Mouse (Mus musculus) midbrain, embryonic 10.5 days (tissue): ENCODE results near the gene Chpt1. TPM values are rescaled to one million over a fixed set of nuclear protein-coding genes. Genes with fewer than 3 reads are reported as not detected.
"Not testable (repeated sequence)": the region's sequence is repeated elsewhere in the genome, so short reads cannot be mapped to it uniquely, and the experiment has no call there.

ENCODE experiments used
- DNase-seq: peaks from one replicate; pipeline ENCODE4 v3.0.0-alpha.2; 2017; ENCODE audit warnings: low spot score
- H3K27ac ChIP-seq: fragments of 300-500 bp; sonication (generic); replicated peaks from 2 replicates; pipeline ENCODE4 v1.5.1; 2016; ENCODE audit warnings: mild to moderate bottlenecking
- H3K27me3 ChIP-seq: fragments of 300-500 bp; sonication (generic); 2 replicates; pipeline ENCODE4 v1.6.1; 2016; ENCODE audit warnings: low read depth, mild to moderate bottlenecking; ENCODE audit not compliant: poor library complexity, severe bottlenecking
- H3K36me3 ChIP-seq: fragments of 300-500 bp; sonication (generic); 2 replicates; pipeline ENCODE4 v1.6.1; 2016; ENCODE audit warnings: mild to moderate bottlenecking, moderate library complexity
- H3K4me1 ChIP-seq: fragments of 300-500 bp; sonication (generic); 2 replicates; pipeline ENCODE4 v1.6.1; 2016
- H3K4me3 ChIP-seq: fragments of 300-500 bp; sonication (generic); 2 replicates; pipeline ENCODE4 v1.5.1; 2016; ENCODE audit warnings: mild to moderate bottlenecking, moderate library complexity
- H3K9me3 ChIP-seq: fragments of 300-500 bp; sonication (generic); replicated peaks from 2 replicates; pipeline ENCODE4 v1.6.1; 2016; ENCODE audit warnings: mild to moderate bottlenecking
- WGBS: fragments of 180-500 bp; shearing (Covaris S2); methylation state at CpG from one replicate; pipeline ENCODE4 v1.1.7; 2016; 5-methylcytosine and 5-hydroxymethylcytosine counted together
- polyA plus RNA-seq: library from polyadenylated mRNA; unstranded; fragments of >200 nt; fragmentation: Nextera tagmentation; extraction: Ambion mirVana; gene quantifications from 2 replicates; pipeline ENCODE4 v1.2.1, GENCODE M21; 2016

Gene Chpt1
- polyA plus RNA-seq, 1 experiment from 2014 or later = 9.3 TPM

DNA sequence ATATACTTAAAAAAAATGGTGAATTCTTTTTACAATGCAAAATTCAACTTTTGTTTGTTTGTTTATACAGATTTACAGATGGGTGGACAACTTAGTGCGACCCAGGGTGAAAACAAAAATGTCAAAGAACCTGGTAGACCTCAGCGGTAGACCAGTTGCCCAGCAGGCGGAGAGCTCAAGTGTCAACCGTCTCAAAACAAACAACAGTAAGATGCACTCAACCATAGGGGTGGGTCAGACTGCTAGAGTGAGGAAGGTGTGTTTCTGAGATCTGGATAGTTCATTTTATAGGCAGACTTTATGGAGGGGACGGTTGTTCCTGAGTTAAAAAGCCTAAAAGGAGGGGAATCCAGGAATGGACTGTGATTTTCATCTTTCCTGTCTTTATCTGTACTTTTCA is 15.2 kb downstream of the Chpt1 start:
- no peak overlapping the region for H3K27ac ChIP-seq
- no peaks in the 10 kb centered on the region for H3K27me3 ChIP-seq
- no peak overlapping the region for H3K4me3 ChIP-seq
- DNase-seq = no peak
- WGBS = 80% methylated on average over 5 of the region's 5 CpGs
- no peaks in the 10 kb centered on the region for H3K4me1 ChIP-seq
- H3K9me3 ChIP-seq = no peaks in the 10 kb centered on the region
- no peaks in the 10 kb centered on the region for H3K36me3 ChIP-seq

DNA sequence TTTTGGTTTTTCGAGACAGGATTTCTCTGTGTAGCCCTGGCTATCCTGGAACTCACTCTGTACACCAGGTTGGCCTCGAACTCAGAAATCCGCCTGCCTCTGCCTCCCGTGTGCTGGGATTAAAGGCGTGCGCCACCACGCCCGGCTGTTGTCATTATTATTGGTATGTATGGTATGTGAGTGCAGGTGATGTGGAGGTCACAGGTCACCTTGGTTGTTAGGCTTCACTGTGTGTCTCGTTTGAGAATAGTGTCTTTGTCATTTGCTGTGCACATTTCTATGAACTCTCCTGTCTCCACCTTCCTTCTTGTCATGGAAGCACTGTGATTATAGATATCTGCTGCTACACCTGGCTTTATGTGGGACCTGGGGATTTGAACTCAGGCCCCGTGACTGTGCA is 21.0 kb downstream of the Chpt1 start:
- DNase-seq, H3K27me3 ChIP-seq, H3K4me3 ChIP-seq, H3K9me3 ChIP-seq, H3K36me3 ChIP-seq, H3K27ac ChIP-seq, H3K4me1 ChIP-seq: not testable (repeated sequence)
- WGBS = 92% methylated on average over 10 of the region's 10 CpGs

DNA sequence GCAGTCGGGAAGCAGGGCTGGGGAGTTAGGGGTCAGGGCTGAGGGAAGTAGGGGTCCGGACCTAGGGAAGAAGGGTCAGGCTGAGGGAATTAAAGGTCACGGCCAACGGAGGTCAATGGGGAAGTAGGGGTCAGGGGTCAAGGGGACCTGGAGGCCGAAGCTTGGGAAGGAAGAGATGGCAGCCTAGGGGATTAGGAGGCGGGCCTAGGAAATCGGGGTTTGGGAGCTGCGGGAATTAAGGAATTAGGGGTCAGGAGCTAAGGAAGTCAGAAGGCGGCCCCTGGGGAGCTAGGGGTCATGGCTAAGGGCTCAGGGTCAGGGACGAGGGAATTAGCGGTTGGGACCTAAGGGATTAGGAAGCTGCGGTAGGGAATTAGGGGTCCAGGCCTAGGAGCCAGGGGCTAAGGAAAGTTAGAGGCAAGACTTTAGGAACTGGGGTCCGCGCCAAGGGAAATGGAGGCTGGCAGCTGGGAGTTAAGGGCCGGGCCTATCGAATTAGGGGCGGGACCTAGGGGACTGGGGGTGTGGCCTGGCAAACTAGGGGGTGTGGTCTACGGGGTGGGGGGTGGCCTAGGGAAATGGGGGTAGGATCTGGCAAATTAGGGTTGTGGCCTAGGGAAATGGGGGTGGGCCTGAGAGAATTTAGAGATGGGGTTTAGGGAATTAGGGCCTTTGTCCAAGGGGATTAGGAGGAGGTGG is 43.6 kb downstream of the Chpt1 start:
- no peak overlapping the region for H3K4me3 ChIP-seq
- no peaks in the 10 kb centered on the region for H3K27me3 ChIP-seq
- DNase-seq = no peak
- H3K27ac ChIP-seq = no peak overlapping the region
- no peaks in the 10 kb centered on the region for H3K36me3 ChIP-seq
- no peaks in the 10 kb centered on the region for H3K4me1 ChIP-seq
- 64% methylated on average over 18 of the region's 18 CpGs for WGBS
- peaks cover 3% of the 10 kb centered on the region; the same call in 1 of the 2 replicates for H3K9me3 ChIP-seq

DNA sequence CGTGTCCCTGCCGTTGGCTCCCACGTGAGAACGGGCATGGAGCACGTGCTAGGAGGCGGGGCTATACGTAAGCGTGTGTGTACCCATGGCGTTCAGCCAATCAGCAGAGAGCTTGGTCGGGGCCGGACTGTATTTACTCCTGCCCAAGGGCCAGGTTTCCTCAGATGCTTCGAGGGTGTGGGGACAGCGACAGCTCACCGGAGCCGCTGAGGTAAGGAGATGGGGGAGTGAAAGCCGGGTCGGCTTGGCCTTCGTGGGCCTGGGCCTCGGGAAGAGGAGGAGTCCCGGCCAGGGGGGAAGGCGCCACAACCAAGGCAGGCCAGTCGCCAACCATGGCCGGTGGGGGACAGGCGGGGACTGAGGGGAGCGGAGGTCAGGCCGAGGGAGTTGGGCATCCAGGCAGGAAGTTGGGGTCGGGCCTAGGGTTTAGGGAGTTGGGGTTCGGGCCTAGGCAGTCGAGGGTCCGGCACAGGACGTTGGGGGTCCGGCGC is 44.3 kb downstream of the Chpt1 start, which contains the start of gene Sycp3:
Sycp3 (plus strand) TSS at position 68 of the 491 bp plus-strand sequence.
- Histone ChIP-seq H3K27ac (no peak within 1 kb of the TSS), H3K27me3 (no peaks in the 10 kb centered on the region), H3K9me3 (peaks cover 3% of the 10 kb centered on the region; the same call in 1 of the 2 replicates), H3K36me3 (no peaks in the 10 kb centered on the region), H3K4me1 (no peaks in the 10 kb centered on the region), H3K4me3 (no peak within 1 kb of the TSS)
- 83% methylated on average over 33 of the region's 33 CpGs for WGBS
- DNase-seq = no peak

DNA sequence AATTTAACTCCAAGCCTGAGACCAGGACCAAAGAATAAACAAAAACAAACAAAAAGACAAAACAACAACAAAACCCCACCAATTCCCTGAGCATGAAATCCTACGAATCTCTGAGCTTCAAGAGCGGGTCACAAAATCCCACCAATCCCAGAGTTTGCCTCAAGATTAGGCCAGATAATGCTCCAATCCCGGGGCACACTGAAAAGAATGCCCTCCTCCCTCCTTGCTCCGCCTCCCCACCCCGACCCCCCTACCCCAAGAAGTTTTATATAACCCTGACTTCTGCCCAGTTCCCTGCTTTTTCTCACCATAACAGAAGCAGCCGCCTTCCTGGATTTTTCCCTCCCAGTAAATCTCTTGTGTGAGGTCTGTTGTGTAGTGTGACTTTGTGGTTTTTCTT is 46.1 kb downstream of the Chpt1 start:
- H3K27ac ChIP-seq = no peak overlapping the region
- peaks cover 3% of the 10 kb centered on the region; the same call in 1 of the 2 replicates for H3K9me3 ChIP-seq
- no peaks in the 10 kb centered on the region for H3K27me3 ChIP-seq
- WGBS = 48% methylated on average over 6 of the region's 6 CpGs
- H3K36me3 ChIP-seq = no peaks in the 10 kb centered on the region
- H3K4me3 ChIP-seq = no peak overlapping the region
- H3K4me1 ChIP-seq = no peaks in the 10 kb centered on the region
- DNase-seq = no peak

DNA sequence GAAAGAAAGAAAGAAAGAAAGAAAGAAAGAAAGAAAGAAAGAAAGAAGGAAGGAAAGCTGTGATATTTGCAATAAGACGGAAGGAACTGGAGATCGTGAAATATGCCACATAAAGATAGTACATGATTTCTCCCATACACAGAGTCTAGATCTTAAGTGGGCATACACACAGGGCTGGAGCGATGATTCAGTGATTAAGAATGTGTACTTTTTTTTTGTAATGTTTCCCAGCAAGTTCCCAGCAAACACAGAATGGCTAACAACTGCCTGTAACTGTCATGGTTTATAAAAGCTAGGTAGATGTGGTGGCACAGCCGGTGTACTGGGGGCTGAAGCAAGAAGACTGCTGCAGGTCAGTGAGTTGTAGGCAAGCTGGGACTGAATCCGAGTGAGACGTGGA is 51.9 kb downstream of the Chpt1 start:
- WGBS = 83% methylated on average over 6 of the region's 6 CpGs
- no peaks in the 10 kb centered on the region for H3K4me1 ChIP-seq
- no peak for DNase-seq

DNA sequence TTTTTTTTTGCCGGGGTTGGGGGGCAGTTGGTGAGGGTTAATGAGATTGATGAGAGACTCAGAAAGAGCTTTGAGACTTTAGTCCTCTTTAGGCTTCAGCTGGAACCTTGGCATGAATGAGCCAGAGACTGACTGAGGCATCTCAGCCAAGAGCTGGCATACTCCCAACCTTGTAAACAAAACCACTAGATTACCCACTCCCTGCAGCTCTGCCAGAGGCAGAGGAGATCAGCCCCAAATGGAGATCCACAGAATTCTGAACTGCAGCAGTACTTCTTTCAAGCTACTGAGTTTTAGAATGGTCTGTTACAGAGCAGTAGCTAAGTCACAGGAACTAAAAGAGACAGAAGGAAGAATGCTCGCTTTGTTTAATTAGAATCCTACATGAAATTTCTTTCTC is 52.7 kb downstream of the Chpt1 start:
- no peaks in the 10 kb centered on the region for H3K36me3 ChIP-seq

More for the DNA sequence above, 51.9 kb downstream of the Chpt1 start:
- H3K27ac ChIP-seq = no peak overlapping the region
- no peaks in the 10 kb centered on the region for H3K36me3 ChIP-seq
- H3K9me3 ChIP-seq = no peaks in the 10 kb centered on the region
- H3K27me3 ChIP-seq = no peaks in the 10 kb centered on the region
- H3K4me3 ChIP-seq = no peak overlapping the region

DNA sequence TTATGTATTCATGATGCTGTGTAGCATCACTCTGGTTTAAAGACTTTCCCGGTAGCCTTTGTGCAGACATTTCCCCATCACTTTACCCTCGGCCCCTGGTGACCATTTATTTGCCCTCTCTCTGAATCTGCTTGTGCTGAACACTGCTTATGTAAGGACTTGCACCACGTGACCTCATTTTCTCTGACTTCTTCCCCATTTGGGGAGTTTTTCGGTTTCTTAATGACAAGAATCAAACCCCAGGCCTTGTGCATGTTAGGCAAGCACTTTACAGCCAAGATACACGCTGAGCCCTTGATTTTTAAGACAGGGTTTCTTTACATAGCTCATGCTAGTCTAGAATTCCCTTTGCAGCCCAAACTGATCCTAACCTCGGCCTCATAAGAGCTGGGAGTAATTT is 62.6 kb downstream of the Chpt1 start:
- Histone ChIP-seq H3K27ac (no peak overlapping the region), H3K36me3 (peaks cover 27% of the 10 kb centered on the region), H3K4me1 (no peaks in the 10 kb centered on the region), H3K9me3 (no peaks in the 10 kb centered on the region), H3K4me3 (no peak overlapping the region), H3K27me3 (no peaks in the 10 kb centered on the region)
- DNase-seq = no peak
- WGBS = 88% methylated on average over 6 of the region's 6 CpGs

More for the DNA sequence above, 52.7 kb downstream of the Chpt1 start:
- 88% methylated on average over 2 of the region's 2 CpGs for WGBS
- H3K27me3 ChIP-seq = no peaks in the 10 kb centered on the region
- H3K4me1 ChIP-seq = no peaks in the 10 kb centered on the region
- DNase-seq = no peak
- no peaks in the 10 kb centered on the region for H3K9me3 ChIP-seq
- H3K4me3 ChIP-seq = no peak overlapping the region
- no peak overlapping the region for H3K27ac ChIP-seq

DNA sequence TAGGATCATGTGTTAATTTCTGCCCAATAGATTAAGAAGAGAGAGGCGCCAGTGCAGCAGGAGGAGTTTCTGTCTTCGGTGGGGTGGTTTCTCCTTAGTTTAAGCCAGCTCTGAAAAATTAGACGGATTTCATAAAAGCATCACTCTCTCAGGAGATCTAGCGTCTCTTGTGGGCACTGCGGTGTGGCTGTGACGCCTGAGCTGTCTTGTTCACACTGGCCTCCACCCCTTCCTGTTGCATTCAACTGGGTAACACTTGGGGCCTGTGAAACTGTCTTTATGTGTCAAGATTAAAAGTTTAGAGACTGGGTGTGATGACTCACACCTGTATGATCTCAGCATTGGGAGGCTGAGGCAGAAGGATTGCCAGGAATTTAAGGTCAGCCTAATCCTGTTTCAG is 75.9 kb downstream of the Chpt1 start:
- 90% methylated on average over 6 of the region's 6 CpGs for WGBS
- no peak overlapping the region for H3K4me3 ChIP-seq
- no peaks in the 10 kb centered on the region for H3K27me3 ChIP-seq
- DNase-seq = no peak
- H3K27ac ChIP-seq = no peak overlapping the region
- peaks cover 30% of the 10 kb centered on the region for H3K36me3 ChIP-seq
- H3K9me3 ChIP-seq = no peaks in the 10 kb centered on the region
- no peaks in the 10 kb centered on the region for H3K4me1 ChIP-seq

DNA sequence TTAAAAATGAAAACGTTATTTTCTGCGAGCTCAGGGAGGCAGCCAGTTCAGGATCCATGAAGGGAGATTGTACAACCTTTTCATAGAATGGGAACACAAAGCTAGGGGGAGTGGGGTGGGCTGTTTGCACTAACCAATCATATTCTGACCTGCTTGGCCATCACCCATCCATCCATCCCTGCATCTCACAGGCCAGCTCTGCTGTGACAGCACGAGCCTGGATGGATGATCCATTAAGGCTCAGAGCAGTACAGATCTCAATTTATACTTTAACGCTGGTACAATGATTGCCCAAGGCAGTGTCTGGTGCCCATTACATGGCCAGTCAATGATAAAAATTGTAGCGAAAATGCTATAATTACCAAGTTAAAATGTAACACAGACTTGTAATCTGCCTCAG is 77.0 kb downstream of the Chpt1 start:
- 67% methylated on average over 5 of the region's 5 CpGs for WGBS
- Histone ChIP-seq H3K27ac (no peak overlapping the region), H3K9me3 (no peaks in the 10 kb centered on the region), H3K27me3 (no peaks in the 10 kb centered on the region), H3K4me3 (no peak overlapping the region), H3K4me1 (no peaks in the 10 kb centered on the region), H3K36me3 (peaks cover 23% of the 10 kb centered on the region)
- no peak for DNase-seq

DNA sequence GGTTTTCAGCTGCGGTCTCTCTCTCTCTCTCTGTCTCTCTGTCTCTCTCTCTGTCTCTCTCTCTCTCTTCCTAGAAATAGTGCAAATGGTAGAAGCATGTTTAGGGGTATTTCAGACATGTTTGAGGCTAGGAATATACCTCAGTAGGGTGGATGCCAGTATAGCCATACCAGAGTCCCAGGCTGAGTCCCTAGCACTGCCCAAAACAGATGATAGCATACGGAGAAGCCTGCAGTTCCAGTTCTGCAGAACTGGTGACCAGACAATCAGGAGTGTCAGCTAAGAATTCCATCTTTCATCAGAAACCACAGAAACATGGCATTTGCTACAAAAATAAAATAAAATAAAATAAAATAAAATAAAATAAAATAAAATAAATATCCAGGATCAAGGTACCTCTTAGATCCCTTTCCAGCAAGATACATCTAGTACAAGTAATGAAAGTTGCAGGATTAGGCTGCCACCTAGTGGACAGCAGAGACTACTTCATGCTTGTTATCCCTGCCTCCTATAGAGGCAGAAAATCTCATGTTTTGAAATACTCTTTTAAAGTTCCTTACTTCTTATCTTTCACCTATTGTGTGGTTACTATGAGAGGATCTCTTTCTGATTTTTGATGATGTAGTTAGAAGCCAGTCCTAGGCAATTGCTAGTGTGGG is 77.6 kb downstream of the Chpt1 start:
- H3K27ac ChIP-seq = no peak overlapping the region
- DNase-seq = no peak
- peaks cover 20% of the 10 kb centered on the region for H3K36me3 ChIP-seq
- H3K4me3 ChIP-seq = no peak overlapping the region
- no peaks in the 10 kb centered on the region for H3K27me3 ChIP-seq
- no peaks in the 10 kb centered on the region for H3K4me1 ChIP-seq
- H3K9me3 ChIP-seq = no peaks in the 10 kb centered on the region
- WGBS = 90% methylated on average over 2 of the region's 2 CpGs

DNA sequence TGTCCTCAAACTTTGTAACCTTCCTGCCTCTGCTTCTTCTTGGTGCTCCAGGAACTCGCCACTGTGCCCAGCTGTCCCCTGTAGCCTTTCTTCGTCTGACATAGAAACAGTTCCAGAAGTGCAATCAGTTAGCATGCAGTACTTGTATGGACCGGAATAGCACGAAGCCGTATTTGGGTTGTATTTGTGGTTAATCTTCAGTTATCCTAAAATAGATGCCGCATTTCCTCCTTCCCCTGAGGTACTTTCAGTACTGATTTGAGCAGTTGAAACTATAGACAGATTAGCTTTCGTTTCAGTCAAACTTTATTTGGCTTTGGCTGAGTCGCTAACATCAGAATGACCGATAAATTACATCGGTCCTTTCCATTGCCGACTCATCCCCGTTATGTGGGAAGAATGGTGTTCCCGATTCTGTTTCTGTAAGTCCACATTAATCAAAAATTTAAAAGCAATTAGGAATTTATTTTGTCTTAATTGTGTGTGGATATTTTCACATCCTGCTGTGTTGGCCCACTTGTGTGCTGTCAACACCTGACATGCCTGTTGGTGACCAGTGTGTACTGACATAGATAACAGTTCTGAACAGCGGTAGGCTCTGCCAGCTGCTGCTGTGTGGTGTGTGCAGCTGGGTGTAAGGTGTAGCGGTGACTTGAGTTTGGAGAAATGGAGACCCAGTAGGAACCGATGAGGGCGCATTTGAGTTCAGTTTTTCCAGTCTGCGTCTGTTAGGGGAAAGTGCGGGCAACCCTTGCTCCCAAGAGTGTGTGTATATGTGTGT is 83.0 kb downstream of the Chpt1 start:
- Histone ChIP-seq H3K4me3 (no peak overlapping the region), H3K9me3 (no peaks in the 10 kb centered on the region), H3K36me3 (peaks cover 10% of the 10 kb centered on the region), H3K27ac (no peak overlapping the region), H3K4me1 (no peaks in the 10 kb centered on the region), H3K27me3 (no peaks in the 10 kb centered on the region)
- DNase-seq = no peak
- WGBS = 94% methylated on average over 19 of the region's 19 CpGs

DNA sequence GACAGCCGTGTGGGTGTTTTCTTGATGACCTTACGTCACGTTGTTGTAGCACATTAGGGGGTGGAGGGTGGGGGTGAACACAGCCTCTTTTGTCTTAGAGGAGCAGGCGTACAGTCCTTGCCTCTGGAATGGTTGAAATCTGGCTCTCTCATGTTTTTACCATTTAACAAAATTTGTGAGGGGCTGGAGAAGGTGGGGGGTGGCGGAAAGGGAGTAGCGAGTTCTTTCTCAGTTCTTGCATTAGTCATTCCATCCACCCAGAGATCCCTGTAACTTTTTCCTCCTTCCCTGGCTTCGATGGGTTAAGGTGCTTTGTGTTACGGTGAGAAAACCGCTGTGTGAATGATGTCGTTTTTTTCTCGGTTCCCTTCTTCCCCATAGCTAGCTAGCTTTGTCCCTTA is 83.7 kb downstream of the Chpt1 start:
- WGBS = 87% methylated on average over 11 of the region's 11 CpGs

More for the DNA sequence above, 83.7 kb downstream of the Chpt1 start:
- Histone ChIP-seq H3K4me1 (no peaks in the 10 kb centered on the region), H3K27me3 (no peaks in the 10 kb centered on the region), H3K4me3 (no peak overlapping the region), H3K27ac (no peak overlapping the region), H3K9me3 (no peaks in the 10 kb centered on the region), H3K36me3 (peaks cover 14% of the 10 kb centered on the region)
- DNase-seq = no peak
